Mouse (Mus musculus) hindbrain, embryonic 16.5 days (tissue): ENCODE measurements at regions not wholly inside any gene's neighbourhood (a gene's known extent, or its start where the extent isn't known, plus 50 kb on each side); places are given as distances from the start of the nearest gene placed in this dataset.

Source experiments
- ATAC-seq: fragments of 200-750 bp; cut with Nextera tagmentation; 2 replicates; pipeline ENCODE4 v1.8.0; 2017; ENCODE audit warnings: moderate TSS enrichment, moderate library complexity
- H3K27ac ChIP-seq: fragments of 300-500 bp; sonication (generic); 2 replicates; pipeline ENCODE4 v1.5.1; 2014; ENCODE audit warnings: low read depth, mild to moderate bottlenecking, control low read depth, low read length, moderate library complexity
- H3K27me3 ChIP-seq: fragments of 300-500 bp; sonication (generic); replicated peaks from 2 replicates; pipeline ENCODE4 v1.6.1; 2014; ENCODE audit warnings: low read length; ENCODE audit not compliant: control insufficient read depth, insufficient read depth
- H3K36me3 ChIP-seq: fragments of 300-500 bp; sonication (generic); 2 replicates; pipeline ENCODE4 v1.6.1; 2014; ENCODE audit warnings: mild to moderate bottlenecking, low read length, moderate library complexity, mixed read lengths; ENCODE audit not compliant: control insufficient read depth, insufficient read depth
- H3K4me1 ChIP-seq: fragments of 300-500 bp; sonication (generic); 2 replicates; pipeline ENCODE4 v1.6.1; 2014; ENCODE audit warnings: low read depth, low read length; ENCODE audit not compliant: control insufficient read depth, insufficient read depth
- H3K4me2 ChIP-seq: fragments of 300-500 bp; sonication (generic); 2 replicates; pipeline ENCODE4 v1.6.1; 2014; ENCODE audit warnings: mild to moderate bottlenecking, low read length, control low read depth, moderate library complexity
- H3K4me3 ChIP-seq: fragments of 300-500 bp; sonication (generic); 2 replicates; pipeline ENCODE4 v1.5.1; 2014; ENCODE audit warnings: mild to moderate bottlenecking, low read length, control low read depth, moderate library complexity
- H3K9ac ChIP-seq: fragments of 300-500 bp; sonication (generic); 2 replicates; pipeline ENCODE4 v1.6.1; 2014; ENCODE audit warnings: low read depth, mild to moderate bottlenecking, control low read depth, low read length, moderate library complexity
- H3K9me3 ChIP-seq: fragments of 300-500 bp; sonication (generic); 2 replicates; pipeline ENCODE4 v1.6.1; 2014; ENCODE audit warnings: mild to moderate bottlenecking, low read length, moderate library complexity; ENCODE audit not compliant: control insufficient read depth
- WGBS: fragments of 180-500 bp; shearing (Covaris S2); extraction: QIAGEN DNeasy Blood & Tissue Kit; methylation state at CpG from one replicate; pipeline ENCODE4 v1.1.7; 2014; 5-methylcytosine and 5-hydroxymethylcytosine counted together

DNA sequence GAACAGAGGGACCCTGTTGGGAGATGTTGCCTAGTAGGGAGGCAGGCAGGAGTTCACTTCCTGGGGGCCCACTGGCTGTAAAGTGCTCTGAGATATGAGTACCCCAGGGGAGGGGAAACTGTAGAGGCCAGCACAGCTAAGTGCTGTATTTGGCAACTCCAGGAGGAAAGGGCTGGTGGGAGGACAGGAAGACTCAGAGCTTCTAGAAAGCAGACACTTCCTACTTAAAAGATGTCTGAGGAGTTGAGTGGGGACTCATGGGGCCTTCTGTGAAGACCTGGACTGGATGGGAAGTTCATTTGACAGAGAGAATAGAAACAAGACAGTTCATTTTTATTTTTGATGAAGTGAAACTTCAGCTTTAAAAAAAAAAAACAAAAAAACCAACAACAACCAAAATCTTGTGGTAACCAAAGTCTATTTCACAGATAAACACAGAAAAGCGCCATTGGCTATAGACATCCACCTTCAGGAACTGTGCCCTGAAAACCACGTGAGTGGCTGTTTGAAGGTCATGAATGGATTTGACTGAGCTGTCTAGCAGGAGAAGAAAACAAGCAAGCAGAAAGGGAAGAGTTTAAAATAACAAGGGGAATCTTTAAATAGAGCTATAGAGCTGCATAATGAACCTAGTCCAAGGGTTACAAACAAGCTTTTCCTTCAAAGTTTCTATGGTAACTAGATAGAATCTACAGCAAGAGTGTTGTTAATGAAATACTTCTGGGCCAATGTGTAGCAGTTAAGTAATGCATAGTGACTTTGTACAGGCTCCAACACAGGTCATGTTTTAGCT lies 105.9 kb upstream of the Arhgap5 start:
- H3K27ac ChIP-seq: no peak overlapping the region
- no peak overlapping the region for H3K4me3 ChIP-seq
- H3K4me1 ChIP-seq: peaks cover 19% of the 10 kb centered on the region
- no peaks in the 10 kb centered on the region for H3K9me3 ChIP-seq
- H3K4me2 ChIP-seq: no peak overlapping the region
- WGBS: 50% methylated on average over 2 of the region's 2 CpGs
- H3K9ac ChIP-seq: no peak overlapping the region
- no peaks in the 10 kb centered on the region for H3K27me3 ChIP-seq
- H3K36me3 ChIP-seq: no peaks in the 10 kb centered on the region
- no peak for ATAC-seq

DNA sequence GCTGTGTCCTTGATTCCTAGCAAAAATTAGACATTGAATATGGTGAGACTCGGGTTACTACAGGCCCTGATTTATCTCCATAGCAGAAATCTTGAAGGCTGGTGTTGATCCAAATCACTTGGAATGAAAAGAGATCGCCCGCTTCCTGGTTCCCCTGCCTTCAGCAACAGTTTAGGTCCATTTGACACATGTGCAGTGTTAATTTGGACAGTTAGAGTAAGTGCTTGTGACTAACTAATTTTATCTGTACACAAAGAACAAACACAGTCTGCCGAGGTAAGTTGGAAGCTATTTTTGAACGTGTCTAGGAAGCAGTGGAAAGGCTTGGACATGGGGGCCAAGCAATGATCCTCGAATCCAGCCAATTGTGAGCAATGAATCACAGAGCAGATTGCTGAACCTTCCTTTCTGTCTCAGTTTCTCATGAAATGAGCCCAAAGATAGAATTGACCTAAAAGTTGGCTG lies 105.2 kb upstream of the Arhgap5 start:
- H3K27me3 ChIP-seq: no peaks in the 10 kb centered on the region
- no peak overlapping the region for H3K27ac ChIP-seq
- H3K4me3 ChIP-seq: no peak overlapping the region
- no peaks in the 10 kb centered on the region for H3K9me3 ChIP-seq
- no peaks in the 10 kb centered on the region for H3K36me3 ChIP-seq
- H3K4me1 ChIP-seq: peaks cover 19% of the 10 kb centered on the region
- no peak for ATAC-seq
- H3K9ac ChIP-seq: no peak overlapping the region
- WGBS: 75% methylated on average over 6 of the region's 6 CpGs
- no peak overlapping the region for H3K4me2 ChIP-seq

DNA sequence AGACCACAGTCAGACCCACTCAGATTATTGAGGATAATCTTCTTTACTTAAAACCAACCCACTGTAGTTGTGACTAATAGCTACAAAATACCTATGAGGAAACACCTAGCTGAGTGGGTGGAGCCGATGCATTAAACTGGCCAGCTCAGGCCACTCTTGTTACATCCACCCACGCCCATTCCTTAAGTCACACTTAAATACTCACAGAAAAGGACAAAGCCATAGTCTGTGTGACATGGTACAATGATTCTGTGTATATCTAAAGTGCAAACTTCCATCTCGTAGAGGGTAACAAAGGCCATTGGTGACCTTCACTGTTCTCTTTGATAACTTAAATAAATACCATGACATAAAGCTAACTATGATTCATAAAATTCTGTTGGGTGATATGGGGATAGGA lies 103.7 kb upstream of the Arhgap5 start:
- no peaks in the 10 kb centered on the region for H3K36me3 ChIP-seq
- H3K9ac ChIP-seq: no peak overlapping the region
- WGBS: 86% methylated on average over 3 of the region's 3 CpGs
- H3K27ac ChIP-seq: no peak overlapping the region
- H3K9me3 ChIP-seq: no peaks in the 10 kb centered on the region
- no peak overlapping the region for H3K4me2 ChIP-seq
- H3K4me3 ChIP-seq: no peak overlapping the region
- no peaks in the 10 kb centered on the region for H3K27me3 ChIP-seq
- no peak for ATAC-seq
- H3K4me1 ChIP-seq: peaks cover 10% of the 10 kb centered on the region

DNA sequence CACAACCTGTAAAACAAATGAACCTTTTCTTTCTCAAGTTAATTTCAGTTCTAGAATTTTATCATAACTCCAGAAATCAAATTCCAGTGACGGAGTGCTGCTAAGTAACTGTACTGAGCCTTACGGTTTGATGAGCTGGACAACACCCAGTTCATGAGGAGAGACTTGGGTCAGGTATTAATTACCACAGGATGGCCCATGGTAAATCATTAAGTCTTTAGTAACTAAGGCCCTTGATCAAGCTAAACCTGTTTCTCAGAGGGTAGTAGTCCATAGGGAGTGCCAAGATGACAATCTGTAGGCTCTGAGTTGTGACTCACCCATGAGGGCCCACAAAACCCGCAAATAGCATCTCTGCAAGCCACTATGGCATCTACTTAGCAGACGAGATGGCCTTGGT lies 101.1 kb upstream of the Arhgap5 start:
- WGBS: 97% methylated on average over 4 of the region's 4 CpGs
- no peak overlapping the region for H3K4me3 ChIP-seq
- no peaks in the 10 kb centered on the region for H3K36me3 ChIP-seq
- H3K4me1 ChIP-seq: no peaks in the 10 kb centered on the region
- ATAC-seq: no peak
- no peak overlapping the region for H3K27ac ChIP-seq
- H3K9me3 ChIP-seq: no peaks in the 10 kb centered on the region
- no peaks in the 10 kb centered on the region for H3K27me3 ChIP-seq
- no peak overlapping the region for H3K9ac ChIP-seq
- no peak overlapping the region for H3K4me2 ChIP-seq

DNA sequence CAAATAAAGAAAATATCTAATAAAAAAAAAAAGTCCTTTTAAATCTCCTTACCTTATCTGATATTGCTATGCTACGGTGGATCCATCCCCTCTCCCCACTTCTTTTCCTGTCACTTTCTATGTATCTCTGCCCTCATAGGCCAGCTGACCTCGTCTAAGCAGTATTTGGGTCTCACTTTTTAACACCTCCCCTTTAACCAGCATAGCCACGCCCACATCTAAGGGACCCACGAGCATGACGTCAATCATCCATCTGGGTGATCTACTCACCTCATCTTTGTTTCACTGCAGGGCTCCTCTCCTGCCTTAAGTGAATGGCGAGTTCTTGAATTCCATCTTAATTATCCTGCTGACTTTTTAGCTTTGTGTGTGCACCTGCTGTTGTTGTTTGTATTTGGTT lies 97.4 kb upstream of the Arhgap5 start:
- WGBS: 77% methylated on average over 6 of the region's 6 CpGs
- no peak for ATAC-seq
- Histone ChIP-seq H3K9me3 (no peaks in the 10 kb centered on the region), H3K27ac (no peak overlapping the region), H3K36me3 (no peaks in the 10 kb centered on the region), H3K4me1 (no peaks in the 10 kb centered on the region), H3K27me3 (no peaks in the 10 kb centered on the region), H3K4me2 (no peak overlapping the region), H3K4me3 (no peak overlapping the region), H3K9ac (no peak overlapping the region)

DNA sequence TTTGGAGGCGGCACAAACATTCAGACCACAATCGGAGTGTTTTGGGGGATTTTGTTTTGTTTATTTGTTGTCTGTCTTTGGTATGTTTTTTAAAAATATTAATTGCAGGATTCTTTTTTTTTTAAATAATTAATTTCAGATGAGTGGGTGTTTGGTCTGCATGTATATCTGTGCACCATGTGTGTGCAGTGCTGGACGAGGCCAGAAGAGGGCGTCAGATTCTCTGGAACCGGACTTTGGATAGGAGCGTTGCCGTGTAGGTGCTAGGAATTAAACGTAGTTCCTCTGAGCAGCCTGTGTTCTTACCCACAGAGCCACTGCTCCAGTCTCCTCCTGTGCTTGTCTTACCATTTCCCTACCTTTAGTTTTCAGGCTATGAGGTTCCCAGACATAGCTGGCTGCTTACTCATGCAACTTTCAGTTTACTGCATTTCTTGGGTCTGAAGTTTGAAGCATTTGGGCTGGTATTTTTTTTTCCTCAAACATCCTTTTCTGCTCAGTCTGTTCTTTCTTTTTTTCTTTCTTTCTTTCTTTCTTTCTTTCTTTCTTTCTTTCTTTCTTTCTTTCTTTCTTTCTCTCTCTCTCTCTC lies 95.4 kb upstream of the Arhgap5 start:
- no peak overlapping the region for H3K4me3 ChIP-seq
- WGBS: 92% methylated on average over 8 of the region's 8 CpGs
- no peaks in the 10 kb centered on the region for H3K9me3 ChIP-seq
- H3K4me1 ChIP-seq: peaks cover 3% of the 10 kb centered on the region; the same call in 1 of the 2 replicates
- H3K27ac ChIP-seq: no peak overlapping the region
- no peak overlapping the region for H3K9ac ChIP-seq
- H3K36me3 ChIP-seq: no peaks in the 10 kb centered on the region
- H3K27me3 ChIP-seq: no peaks in the 10 kb centered on the region
- no peak for ATAC-seq
- no peak overlapping the region for H3K4me2 ChIP-seq

DNA sequence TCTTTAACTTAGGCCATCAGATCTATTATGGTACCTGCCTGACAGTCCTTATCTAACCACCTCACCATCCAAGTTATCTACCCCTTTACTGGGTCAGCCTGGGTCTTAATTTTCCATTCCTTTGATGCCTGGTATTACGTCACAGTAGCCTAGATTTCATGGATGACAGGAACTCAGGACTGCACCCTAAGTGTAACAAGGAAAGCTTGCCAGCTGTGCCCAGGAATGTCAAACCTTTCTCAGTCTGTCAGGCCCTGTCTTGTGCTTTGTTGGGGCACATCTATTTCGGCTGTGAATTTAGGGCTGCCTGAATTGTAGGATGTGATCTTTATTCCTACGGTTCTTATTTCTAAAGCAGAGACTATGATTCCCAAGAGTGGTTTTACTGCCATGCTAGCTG lies 94.6 kb upstream of the Arhgap5 start:
- no peak for ATAC-seq
- Histone ChIP-seq H3K27me3 (no peaks in the 10 kb centered on the region), H3K4me3 (no peak overlapping the region), H3K4me1 (peaks cover 3% of the 10 kb centered on the region; the same call in 1 of the 2 replicates), H3K36me3 (no peaks in the 10 kb centered on the region), H3K4me2 (no peak overlapping the region), H3K27ac (no peak overlapping the region), H3K9ac (no peak overlapping the region), H3K9me3 (no peaks in the 10 kb centered on the region)
- WGBS: 79% methylated on average over 3 of the region's 3 CpGs

DNA sequence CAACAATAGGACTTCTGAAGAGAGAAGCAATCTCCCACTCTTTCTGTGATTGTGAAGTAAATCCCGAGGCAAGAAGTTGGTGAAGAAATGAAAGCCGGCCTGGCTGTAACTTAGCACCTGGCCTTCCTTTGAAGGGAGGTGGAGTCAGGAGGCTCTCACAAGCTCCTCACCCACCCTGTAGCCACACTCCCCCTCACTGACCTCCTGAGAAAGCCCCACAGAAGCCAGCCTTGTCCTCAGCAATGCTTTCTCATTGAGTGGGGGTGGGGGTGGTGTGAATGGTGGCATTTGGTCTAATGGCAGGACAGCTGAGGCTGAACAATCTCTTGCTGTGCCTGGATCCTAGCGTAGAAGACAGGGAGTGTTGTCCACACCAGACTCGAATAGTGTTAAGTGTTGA lies 91.6 kb upstream of the Arhgap5 start:
- Histone ChIP-seq H3K9ac (no peak overlapping the region), H3K4me3 (no peak overlapping the region), H3K4me1 (peaks cover 3% of the 10 kb centered on the region; the same call in 1 of the 2 replicates), H3K4me2 (no peak overlapping the region), H3K27ac (no peak overlapping the region), H3K9me3 (no peaks in the 10 kb centered on the region), H3K27me3 (no peaks in the 10 kb centered on the region), H3K36me3 (no peaks in the 10 kb centered on the region)
- ATAC-seq: no peak
- WGBS: 84% methylated on average over 4 of the region's 4 CpGs

DNA sequence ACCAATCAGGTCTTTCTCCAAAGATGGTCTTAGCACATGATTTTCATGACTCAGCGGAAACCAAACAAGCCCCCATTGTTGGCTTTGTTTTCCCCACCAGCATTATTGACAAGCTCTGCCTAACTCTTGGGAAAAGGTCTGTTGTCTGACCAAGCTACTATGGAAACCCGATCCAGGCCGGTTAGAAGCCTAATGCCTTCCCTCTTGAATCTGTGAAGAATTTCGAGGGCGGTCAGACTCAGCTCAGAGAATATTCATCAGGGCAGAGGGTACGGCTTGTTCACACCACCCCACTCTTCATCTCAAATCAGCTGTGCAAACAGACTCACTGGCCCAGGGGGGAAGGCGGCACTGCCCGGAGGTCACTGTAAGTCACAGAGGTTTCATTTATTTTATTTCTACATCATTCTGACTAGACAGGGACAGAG lies 90.7 kb upstream of the Arhgap5 start:
- peak; percentile 63 for ATAC-seq
- Histone ChIP-seq H3K9me3 (no peaks in the 10 kb centered on the region), H3K4me2 (no peak overlapping the region), H3K9ac (no peak overlapping the region), H3K27ac (no peak overlapping the region), H3K27me3 (no peaks in the 10 kb centered on the region), H3K4me1 (peaks cover 3% of the 10 kb centered on the region; the same call in 1 of the 2 replicates), H3K4me3 (no peak overlapping the region), H3K36me3 (no peaks in the 10 kb centered on the region)
- 14% methylated on average over 8 of the region's 8 CpGs for WGBS
